Mouse (Mus musculus) lung, adult 2 months (tissue): ENCODE data around the gene Col15a1. TPM values are rescaled to one million over a fixed set of nuclear protein-coding genes. Genes with fewer than 3 reads are reported as not detected.

Experiments used
- DNase-seq: peaks from one replicate; pipeline ENCODE4 v3.0.0; 2022
- H3K4me1 ChIP-seq: fragments of 200-500 bp; 2 replicates; pipeline ENCODE4 v1.6.1; 2011; ENCODE audit warnings: low read length; ENCODE audit not compliant: control insufficient read depth, insufficient read depth
- H3K4me3 ChIP-seq: fragments of 200-500 bp; replicated peaks from 2 replicates; pipeline ENCODE3; 2011; ENCODE audit warnings: low read depth, mild to moderate bottlenecking, control low read depth, low read length; ENCODE audit errors: extremely low read depth
- CTCF ChIP-seq: fragments of 200-500 bp; IDR thresholded peaks from 2 replicates; pipeline ENCODE4 v1.5.1; 2011; ENCODE audit warnings: mild to moderate bottlenecking, low read length, control low read depth; ENCODE audit not compliant: insufficient read depth
- POLR2A ChIP-seq: fragments of 200-500 bp; IDR thresholded peaks from 2 replicates; pipeline ENCODE4 v1.6.1; 2011; ENCODE audit warnings: low read depth, mild to moderate bottlenecking, control low read depth, low read length, borderline replicate concordance; ENCODE audit errors: extremely low read depth
- WGBS: fragments of 180-500 bp; shearing (Covaris S2); methylation state at CpG from one replicate; pipeline ENCODE4 v1.1.7; 2018; 5-methylcytosine and 5-hydroxymethylcytosine counted together
- polyA plus RNA-seq: library from polyadenylated mRNA; depleted of rRNA; stranded (reverse); fragments of >200 nt; gene quantifications from 2 replicates; pipeline ENCODE4 v1.2.3, GENCODE M21; 2012

Gene Col15a1
- polyA plus RNA-seq, 1 experiment, result 24.4 TPM

DNA sequence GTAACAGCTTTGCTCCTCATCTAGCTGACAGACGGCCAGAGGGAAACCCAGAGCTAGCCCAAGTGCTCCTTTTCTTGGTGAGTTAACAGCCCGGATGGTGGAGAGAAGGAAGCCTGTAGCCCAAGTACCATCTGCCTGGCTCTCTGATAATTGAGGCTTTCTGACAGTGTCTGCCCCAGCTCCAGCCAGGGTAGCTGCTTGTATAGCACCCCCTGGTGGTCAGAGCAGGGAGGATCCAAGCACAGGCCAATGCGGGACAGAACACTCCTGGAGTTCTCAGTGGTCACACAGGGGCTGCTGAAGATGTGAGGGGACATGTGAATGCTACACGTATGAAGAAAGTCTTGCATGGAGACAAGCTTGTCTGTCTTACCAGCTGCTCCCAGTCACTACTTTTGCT, 47.7 kb downstream of the Col15a1 start:
- 43% methylated on average over 4 of the region's 4 CpGs for WGBS
- Histone ChIP-seq H3K4me3 (no peak overlapping the region), H3K4me1 (peaks cover 7% of the 10 kb centered on the region)
- peak; percentile 74 for DNase-seq
- TF ChIP-seq CTCF (peak; percentile 96), POLR2A (0 out of 2 replicates have a peak, but pooled peaks have one; percentile 17)

- WGBS, result 65% methylated on average over 3 of the region's 3 CpGs
- TF ChIP-seq CTCF (no peak), POLR2A (no peak)
- Histone ChIP-seq H3K4me3 (no peak overlapping the region), H3K4me1 (no peaks in the 10 kb centered on the region)
- DNase-seq, result no peak
These were observed 50.2 kb downstream of the Col15a1 start for GRCm38 (mm10) chr4:47258201-47258600.

GRCm38 (mm10) chr4:47261049-47261448, 53.1 kb downstream of the Col15a1 start:
- Histone ChIP-seq H3K4me1 (no peaks in the 10 kb centered on the region), H3K4me3 (no peak overlapping the region)
- WGBS, result 74% methylated on average over 6 of the region's 6 CpGs
- DNase-seq, result no peak
- TF ChIP-seq POLR2A, result no peak
- TF ChIP-seq CTCF, result no peak

DNA sequence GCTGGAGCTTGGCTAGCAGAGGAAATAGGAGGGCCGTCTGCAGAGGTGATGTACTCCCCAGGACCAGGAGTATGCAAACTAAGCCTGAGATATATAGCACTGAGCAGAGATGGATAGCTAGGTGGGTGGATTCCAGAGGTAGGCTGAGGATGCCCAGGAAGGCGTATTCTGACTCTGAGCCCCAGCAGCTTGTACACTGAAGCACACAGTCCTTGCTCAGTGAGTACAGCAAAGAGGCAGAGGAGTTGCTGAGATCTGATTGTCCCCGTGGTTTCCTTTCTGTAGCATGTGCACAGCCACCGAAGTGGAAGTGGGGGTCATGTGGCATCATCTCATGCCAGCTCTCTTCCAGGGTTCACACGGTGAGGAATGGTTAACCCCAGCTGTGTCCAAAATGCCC, 54.0 kb downstream of the Col15a1 start:
- H3K4me1 ChIP-seq, result no peaks in the 10 kb centered on the region
- 60% methylated on average over 5 of the region's 5 CpGs for WGBS
- TF ChIP-seq POLR2A, result no peak
- no peak for TF ChIP-seq CTCF
- no peak for DNase-seq
- H3K4me3 ChIP-seq, result no peak overlapping the region

DNA sequence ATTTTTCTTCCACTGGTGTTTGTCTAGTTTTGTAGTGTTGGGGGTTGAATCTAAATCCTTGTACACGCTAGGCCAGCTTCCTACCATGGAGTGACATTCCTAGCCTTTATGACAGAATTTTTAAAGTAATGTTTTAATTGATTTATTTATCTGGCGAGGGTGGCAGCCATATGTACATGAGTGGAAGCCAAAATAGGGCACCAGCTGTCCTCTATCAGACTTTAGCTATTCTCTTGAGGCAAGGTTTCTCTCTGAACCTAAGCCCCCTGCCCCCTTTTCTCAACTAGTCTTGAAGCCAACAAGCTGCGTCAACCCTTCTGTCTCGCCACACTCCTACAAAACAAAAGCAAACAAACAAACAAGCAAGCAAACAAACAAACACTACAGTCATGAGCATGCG, 57.6 kb downstream of the Col15a1 start:
- 85% methylated on average over 5 of the region's 5 CpGs for WGBS
- TF ChIP-seq CTCF (no peak), POLR2A (no peak)

GRCm38 (mm10) chr4:47272452-47273130, 64.6 kb downstream of the Col15a1 start:
- H3K4me3 ChIP-seq, result no peak overlapping the region
- no peaks in the 10 kb centered on the region for H3K4me1 ChIP-seq
- TF ChIP-seq CTCF, result no peak
- 84% methylated on average over 9 of the region's 9 CpGs for WGBS
- DNase-seq, result no peak

More for the DNA sequence above, 57.6 kb downstream of the Col15a1 start:
- no peak for DNase-seq
- H3K4me1 ChIP-seq, result no peaks in the 10 kb centered on the region
- no peak overlapping the region for H3K4me3 ChIP-seq

DNA sequence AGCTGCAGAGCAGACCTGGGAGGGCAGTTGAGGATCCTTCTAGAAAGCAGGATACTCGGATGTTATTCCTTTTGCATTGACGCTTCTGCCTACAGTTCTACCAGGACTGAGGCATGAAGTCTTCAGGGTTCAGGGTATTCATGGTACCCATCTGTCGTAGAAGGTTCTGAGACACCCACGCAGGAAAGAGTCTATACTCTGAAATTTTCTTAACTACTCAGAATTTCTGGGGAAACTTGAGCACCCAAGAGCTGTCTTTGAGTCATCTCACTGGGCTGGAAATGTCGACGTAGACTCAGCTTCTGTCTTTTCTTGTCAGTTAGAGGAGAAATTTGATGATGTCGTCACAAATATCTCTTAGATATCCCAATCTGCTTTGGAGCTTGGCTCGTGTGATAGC, 65.8 kb downstream of the Col15a1 start:
- WGBS, result 90% methylated on average over 8 of the region's 8 CpGs
- TF ChIP-seq POLR2A (no peak), CTCF (no peak)

GRCm38 (mm10) chr4:47274911-47275310, 67.0 kb downstream of the Col15a1 start:
- WGBS, result 76% methylated on average over 2 of the region's 2 CpGs
- TF ChIP-seq CTCF, result no peak
- no peak for TF ChIP-seq POLR2A
- no peak overlapping the region for H3K4me3 ChIP-seq
- DNase-seq, result no peak
- H3K4me1 ChIP-seq, result no peaks in the 10 kb centered on the region

More for the DNA sequence above, 65.8 kb downstream of the Col15a1 start:
- H3K4me1 ChIP-seq, result no peaks in the 10 kb centered on the region
- no peak overlapping the region for H3K4me3 ChIP-seq
- no peak for DNase-seq

DNA sequence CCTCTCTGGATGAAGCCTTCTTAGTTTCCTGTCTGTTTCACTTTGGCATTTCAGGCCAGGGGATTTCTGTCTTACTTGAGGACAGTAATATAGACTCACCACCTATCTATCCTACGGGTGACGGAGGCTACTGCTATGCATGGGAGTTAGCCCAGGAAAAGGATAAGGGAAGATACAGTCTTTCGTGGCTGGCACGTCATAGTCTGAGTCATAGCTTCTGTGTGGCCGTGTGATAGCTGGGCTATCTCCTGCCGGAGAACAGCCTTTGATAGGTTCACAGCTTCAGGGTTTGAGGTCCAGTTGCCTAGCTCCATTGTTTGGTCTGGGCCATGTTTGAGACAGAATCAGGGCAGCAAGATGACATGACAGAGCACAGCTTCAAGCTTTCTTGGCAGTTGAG, 70.4 kb downstream of the Col15a1 start:
- H3K4me1 ChIP-seq, result no peaks in the 10 kb centered on the region
- 83% methylated on average over 6 of the region's 6 CpGs for WGBS
- TF ChIP-seq POLR2A (no peak), CTCF (no peak)
- no peak overlapping the region for H3K4me3 ChIP-seq
- no peak for DNase-seq

DNA sequence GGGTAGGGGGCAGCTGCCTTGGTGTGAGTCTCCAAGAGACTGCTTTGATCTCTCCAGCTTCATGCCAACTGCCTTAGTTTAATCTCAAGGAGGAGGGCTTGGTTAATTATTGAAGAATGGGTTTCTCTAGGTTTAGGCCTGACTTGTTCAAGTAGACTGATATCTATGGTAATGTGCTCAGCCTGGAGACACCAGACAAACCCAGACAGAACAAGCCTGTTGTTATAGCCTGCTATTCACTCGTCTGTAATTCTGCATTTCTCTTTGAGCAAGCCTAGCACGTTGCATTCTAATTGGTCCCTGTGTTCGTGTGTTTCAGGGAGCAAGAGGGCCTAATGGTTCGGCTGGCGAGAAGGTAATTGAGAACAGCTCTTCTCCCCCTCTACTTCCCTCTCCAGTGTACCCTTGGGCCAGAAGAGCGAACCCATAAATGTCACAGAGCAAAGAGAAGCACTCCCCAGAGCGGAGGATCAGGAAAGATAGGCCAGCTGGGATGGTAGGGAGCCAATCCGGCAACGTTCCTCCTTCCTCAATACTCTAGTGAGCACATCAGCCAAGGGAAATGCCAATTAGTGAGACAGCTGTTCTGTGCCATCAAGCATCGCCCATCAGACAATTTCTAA, 71.2 kb downstream of the Col15a1 start:
- no peak for TF ChIP-seq POLR2A
- TF ChIP-seq CTCF, result no peak
- 82% methylated on average over 10 of the region's 10 CpGs for WGBS
- DNase-seq, result no peak
- H3K4me1 ChIP-seq, result no peaks in the 10 kb centered on the region
- H3K4me3 ChIP-seq, result no peak overlapping the region
